Mouse (Mus musculus): ENCODE results near the gene Slc35b1.

Slc35b1 gene

GRCm38 (mm10) chr11:95354945-95355660, 29.4 kb upstream of the Slc35b1 start:
- TF ChIP-seq GATA4 (IDR thresholded peaks at IDR 0.05; ENCODE audit: insufficient replicate concordance, low read length): no peak

- TF ChIP-seq GATA4 (IDR thresholded peaks at IDR 0.05; ENCODE audit: insufficient replicate concordance, low read length): no peak
Observed at GRCm38 (mm10) chr11:95355661-95356011, 28.9 kb upstream of the Slc35b1 start.

GRCm38 (mm10) chr11:95356039-95356438, 28.5 kb upstream of the Slc35b1 start:
- TF ChIP-seq GATA4 (IDR thresholded peaks at IDR 0.05; ENCODE audit: insufficient replicate concordance, low read length): no peak

- no peak for TF ChIP-seq GATA4 (IDR thresholded peaks at IDR 0.05; ENCODE audit: insufficient replicate concordance, low read length)
Observed at GRCm38 (mm10) chr11:95356469-95357273, 27.8 kb upstream of the Slc35b1 start.

- no peak for TF ChIP-seq GATA4 (IDR thresholded peaks at IDR 0.05; ENCODE audit: insufficient replicate concordance, low read length)
Observed at GRCm38 (mm10) chr11:95358263-95358662, 26.2 kb upstream of the Slc35b1 start.

GRCm38 (mm10) chr11:95364388-95364787, 20.1 kb upstream of the Slc35b1 start:
- TF ChIP-seq GATA4 (IDR thresholded peaks at IDR 0.05; ENCODE audit: insufficient replicate concordance, low read length): no peak

- TF ChIP-seq GATA4 (IDR thresholded peaks at IDR 0.05; ENCODE audit: insufficient replicate concordance, low read length): no peak
Observed at GRCm38 (mm10) chr11:95365596-95365995, 18.9 kb upstream of the Slc35b1 start.

- TF ChIP-seq GATA4 (IDR thresholded peaks at IDR 0.05; ENCODE audit: insufficient replicate concordance, low read length): no peak
Observed at GRCm38 (mm10) chr11:95366280-95366897, 18.1 kb upstream of the Slc35b1 start.

GRCm38 (mm10) chr11:95367011-95367735, 17.3 kb upstream of the Slc35b1 start:
- TF ChIP-seq GATA4 (IDR thresholded peaks at IDR 0.05; ENCODE audit: insufficient replicate concordance, low read length): no peak

- no peak for TF ChIP-seq GATA4 (IDR thresholded peaks at IDR 0.05; ENCODE audit: insufficient replicate concordance, low read length)
Observed at GRCm38 (mm10) chr11:95368231-95368823, 16.2 kb upstream of the Slc35b1 start.

- TF ChIP-seq GATA4 (IDR thresholded peaks at IDR 0.05; ENCODE audit: insufficient replicate concordance, low read length): no peak
Observed at GRCm38 (mm10) chr11:95368871-95369270, 15.6 kb upstream of the Slc35b1 start.

GRCm38 (mm10) chr11:95369964-95370890, 14.3 kb upstream of the Slc35b1 start:
- TF ChIP-seq GATA4 (IDR thresholded peaks at IDR 0.05; ENCODE audit: insufficient replicate concordance, low read length): no peak

GRCm38 (mm10) chr11:95371182-95371581, 13.3 kb upstream of the Slc35b1 start:
- TF ChIP-seq GATA4 (IDR thresholded peaks at IDR 0.05; ENCODE audit: insufficient replicate concordance, low read length): no peak

- no peak for TF ChIP-seq GATA4 (IDR thresholded peaks at IDR 0.05; ENCODE audit: insufficient replicate concordance, low read length)
Observed at GRCm38 (mm10) chr11:95378926-95379325, 5.6 kb upstream of the Slc35b1 start.
